Mouse (Mus musculus) embryonic fibroblast, embryonic 13.5 days (primary cell): ENCODE measurements around the gene Itga1. TPM values are rescaled to one million over a fixed set of nuclear protein-coding genes. Genes with fewer than 3 reads are reported as not detected.
A peak's percentile ranks its signal among the peaks of the same experiment; 100 is the strongest.

Experiments
- H3K27ac ChIP-seq: 2 replicates; pipeline ENCODE4 v1.5.1; 2012; ENCODE audit warnings: low read length, control low read depth, inconsistent platforms; ENCODE audit not compliant: insufficient read depth
- H3K4me1 ChIP-seq: 2 replicates; pipeline ENCODE4 v1.6.1; 2011; ENCODE audit warnings: low read length; ENCODE audit not compliant: control insufficient read depth, insufficient read depth
- H3K4me3 ChIP-seq: 2 replicates; pipeline ENCODE4 v1.5.1; 2011; ENCODE audit warnings: mild to moderate bottlenecking, control low read depth, low read length; ENCODE audit not compliant: insufficient read depth
- CTCF ChIP-seq: IDR thresholded peaks from 2 replicates; pipeline ENCODE4 v1.5.1; 2011; ENCODE audit warnings: mild to moderate bottlenecking, control low read depth, low read length, moderate library complexity, borderline replicate concordance; ENCODE audit not compliant: insufficient read depth
- POLR2A ChIP-seq: IDR thresholded peaks from 2 replicates; pipeline ENCODE4 v1.6.1; 2011; ENCODE audit warnings: low read depth, mild to moderate bottlenecking, control low read depth, low read length, moderate library complexity
- polyA plus RNA-seq: library from polyadenylated mRNA; stranded (reverse); fragments of >200 nt; gene quantifications from 2 replicates; pipeline ENCODE4 v1.2.4, GENCODE M21; 2011; ENCODE audit warnings: low read depth; ENCODE audit not compliant: missing spikeins, insufficient read length

The Itga1 gene
- polyA plus RNA-seq, 1 experiment, result 23.1 TPM

DNA sequence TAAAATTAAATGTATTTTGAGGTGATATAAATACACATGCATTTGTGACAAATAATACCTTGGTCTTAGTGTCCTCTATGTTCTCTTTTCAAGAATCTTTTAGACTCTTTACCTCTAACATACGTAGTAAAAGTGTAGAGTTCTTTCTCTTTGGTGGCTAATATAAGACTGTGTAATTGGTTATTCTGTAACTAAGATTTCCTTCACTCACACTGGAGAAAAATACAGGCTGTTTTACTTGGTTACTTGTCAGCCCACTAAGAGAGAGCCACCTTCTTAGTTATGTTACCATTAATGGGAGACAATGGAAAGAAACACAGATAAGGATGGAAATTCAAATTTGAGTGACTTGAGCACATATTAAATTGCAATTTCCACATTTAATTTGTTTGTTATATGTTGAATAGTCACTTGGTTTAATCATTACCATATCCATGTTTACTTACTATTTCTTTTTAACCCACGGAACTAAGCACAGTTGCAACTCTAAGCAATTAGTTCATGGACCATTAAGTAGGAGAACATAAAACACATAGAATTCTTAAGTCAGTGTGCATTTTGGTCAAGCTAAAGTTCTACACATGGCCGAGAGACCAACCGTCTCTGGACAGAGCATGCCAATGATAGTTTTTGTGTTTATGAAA lies 34.3 kb downstream of the Itga1 start:
- no peaks in the 10 kb centered on the region for H3K4me1 ChIP-seq
- TF ChIP-seq CTCF (no peak), POLR2A (no peak)
- no peak overlapping the region for H3K4me3 ChIP-seq
- H3K27ac ChIP-seq, result no peak overlapping the region

DNA sequence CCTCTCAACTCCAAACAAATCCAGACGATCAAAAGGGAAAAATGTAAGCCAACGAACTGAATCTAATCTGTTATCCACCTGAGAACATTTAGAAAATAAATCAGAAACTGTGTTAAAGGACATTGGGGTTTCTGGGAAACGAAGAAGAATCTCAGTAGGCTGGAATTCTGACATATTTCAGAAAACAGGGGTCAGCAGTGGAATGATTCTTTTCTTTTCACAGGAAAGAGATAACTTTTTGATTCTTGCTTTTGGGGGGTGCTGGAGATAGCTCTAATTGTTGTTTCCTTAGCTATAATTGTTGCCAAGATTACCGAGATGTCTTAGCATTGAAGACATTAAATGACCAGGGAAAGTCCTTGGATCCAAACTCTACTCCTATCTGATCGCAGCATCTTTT lies 44.2 kb downstream of the Itga1 start:
- TF ChIP-seq CTCF (no peak), POLR2A (no peak)

DNA sequence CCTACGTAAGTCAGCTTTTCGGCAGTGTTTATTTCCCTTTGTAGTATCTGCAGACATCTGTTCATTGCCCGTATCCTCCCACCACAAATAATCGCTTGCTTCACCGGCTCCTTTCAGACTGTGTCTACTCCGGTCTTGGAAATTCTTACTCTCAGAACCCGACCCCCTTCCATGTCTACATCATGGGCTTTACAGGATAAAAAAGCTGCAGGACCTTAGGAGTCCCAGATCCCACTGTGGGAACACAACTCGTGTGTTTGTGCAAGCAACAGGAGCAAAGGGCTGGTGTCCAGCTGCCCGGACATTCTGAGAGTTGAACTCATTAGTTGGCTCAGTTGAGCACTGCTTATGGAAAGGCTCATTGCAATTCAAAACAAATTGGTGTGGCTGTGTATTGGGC lies 47.0 kb downstream of the Itga1 start:
- H3K4me3 ChIP-seq, result no peak overlapping the region
- H3K4me1 ChIP-seq, result no peaks in the 10 kb centered on the region
- TF ChIP-seq POLR2A (no peak), CTCF (no peak)
- no peak overlapping the region for H3K27ac ChIP-seq

More for the DNA sequence above, 44.2 kb downstream of the Itga1 start:
- Histone ChIP-seq H3K27ac (no peak overlapping the region), H3K4me1 (no peaks in the 10 kb centered on the region), H3K4me3 (no peak overlapping the region)

DNA sequence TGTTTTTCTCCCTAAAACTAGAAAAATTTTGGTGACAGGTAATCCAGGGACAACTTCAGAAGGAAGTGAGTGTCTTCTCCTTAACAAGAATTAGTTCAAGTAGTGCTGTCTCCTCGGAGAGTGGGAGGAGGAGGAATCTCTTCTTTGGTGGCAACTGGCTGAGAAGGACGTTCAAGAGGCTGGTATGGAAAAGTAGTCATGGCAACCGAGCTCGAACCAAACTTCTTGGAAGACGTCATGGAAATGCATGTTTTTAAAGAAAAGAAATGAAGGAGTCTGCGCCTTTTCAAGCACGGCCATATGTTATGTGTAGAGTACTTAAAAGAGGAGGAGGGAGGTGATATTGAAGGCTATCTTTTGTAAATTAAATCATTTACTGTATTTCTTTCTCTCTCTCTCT lies 49.2 kb downstream of the Itga1 start:
- Histone ChIP-seq H3K4me3 (no peak overlapping the region), H3K27ac (no peak overlapping the region), H3K4me1 (peaks cover 4% of the 10 kb centered on the region; the same call in 1 of the 2 replicates)
- TF ChIP-seq POLR2A, result no peak
- TF ChIP-seq CTCF, result no peak

DNA sequence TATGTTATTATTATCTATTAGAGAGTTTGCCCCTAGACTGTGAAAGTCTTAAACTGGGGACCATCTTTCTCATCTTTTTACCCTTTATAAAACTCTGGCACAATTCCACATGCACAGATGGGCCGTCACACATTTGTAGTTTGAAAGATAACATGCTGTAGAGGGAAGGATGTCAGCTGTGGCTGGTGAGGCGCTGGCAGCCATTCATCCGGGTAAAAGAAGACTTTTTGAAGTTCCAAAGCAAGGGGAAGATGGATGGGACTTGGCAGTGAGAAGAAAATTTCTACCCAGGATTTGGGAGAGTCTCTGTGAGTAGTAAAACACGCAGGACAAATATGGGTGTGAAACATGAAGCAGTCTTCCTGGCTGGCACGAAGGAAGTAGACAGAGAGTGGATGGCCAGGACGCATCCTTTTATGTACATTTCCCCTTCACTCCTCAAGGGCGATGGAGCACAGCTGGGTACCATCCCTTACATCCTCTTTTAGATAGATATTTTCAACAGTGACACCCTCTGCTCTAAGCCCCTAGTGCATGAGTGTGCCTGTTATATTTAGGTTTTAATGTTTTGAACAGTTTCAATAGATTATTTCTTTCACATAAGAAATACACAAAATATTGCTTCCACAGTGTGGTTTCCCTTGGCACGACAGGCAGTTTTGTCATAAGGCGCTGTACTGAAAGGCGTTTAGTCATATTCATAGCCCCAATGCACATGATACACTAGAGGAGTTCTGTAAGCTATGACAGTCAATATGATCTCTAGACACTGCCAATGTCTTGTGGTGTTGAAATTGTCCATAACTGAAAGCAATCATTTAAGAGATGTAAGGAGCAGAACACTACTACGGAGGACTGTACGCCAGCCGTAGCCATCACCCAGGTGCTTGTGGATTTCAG lies 50.9 kb downstream of the Itga1 start:
- Histone ChIP-seq H3K4me1 (peaks cover 4% of the 10 kb centered on the region; the same call in 1 of the 2 replicates), H3K4me3 (no peak overlapping the region), H3K27ac (no peak overlapping the region)
- TF ChIP-seq CTCF (no peak), POLR2A (no peak)

DNA sequence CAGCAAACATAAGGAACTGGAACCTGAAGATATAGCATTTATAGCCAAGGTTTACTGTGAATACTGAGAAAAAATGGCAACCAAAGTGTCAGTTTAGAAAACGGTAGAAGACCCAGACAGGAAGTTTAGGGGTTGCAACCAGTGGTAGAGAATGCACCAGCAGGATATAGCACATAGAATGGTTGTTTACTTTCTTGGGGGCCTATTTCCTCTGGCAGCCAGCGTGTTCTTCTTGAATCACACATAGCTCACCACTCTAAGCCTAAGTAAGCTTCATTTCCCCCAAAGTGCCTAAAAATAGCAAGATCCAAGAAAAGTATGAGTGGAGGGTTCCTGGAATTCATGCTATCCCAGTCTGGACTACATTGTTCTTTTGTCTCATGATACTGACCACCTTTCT lies 59.1 kb downstream of the Itga1 start:
- H3K27ac ChIP-seq, result no peak overlapping the region

DNA sequence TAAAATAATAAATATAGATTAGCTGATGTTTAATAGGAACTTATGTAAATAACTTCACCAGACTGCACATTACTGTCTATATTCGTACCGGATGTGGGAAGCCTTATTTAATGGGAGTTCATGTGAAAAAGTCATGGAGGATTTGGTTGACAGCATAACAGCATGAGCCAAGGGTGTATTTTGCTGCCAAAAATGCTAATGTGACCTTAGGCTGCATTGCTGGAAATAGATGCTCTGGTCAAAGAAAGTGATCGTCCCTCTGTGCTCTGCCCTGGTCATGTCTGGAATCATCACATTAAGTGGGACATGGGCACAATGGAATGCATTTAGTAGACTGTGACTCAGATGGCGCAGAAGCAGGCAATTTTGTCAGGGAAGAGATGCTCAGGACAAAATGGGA lies 64.5 kb downstream of the Itga1 start:
- Histone ChIP-seq H3K4me1 (0 out of 2 replicates have a peak, but pooled peaks cover 2% of the 10 kb centered on the region), H3K27ac (no peak overlapping the region), H3K4me3 (no peak overlapping the region)
- TF ChIP-seq CTCF (no peak), POLR2A (no peak)

More for the DNA sequence above, 59.1 kb downstream of the Itga1 start:
- Histone ChIP-seq H3K4me1 (no peaks in the 10 kb centered on the region), H3K4me3 (no peak overlapping the region)
- no peak for TF ChIP-seq CTCF
- TF ChIP-seq POLR2A, result no peak

DNA sequence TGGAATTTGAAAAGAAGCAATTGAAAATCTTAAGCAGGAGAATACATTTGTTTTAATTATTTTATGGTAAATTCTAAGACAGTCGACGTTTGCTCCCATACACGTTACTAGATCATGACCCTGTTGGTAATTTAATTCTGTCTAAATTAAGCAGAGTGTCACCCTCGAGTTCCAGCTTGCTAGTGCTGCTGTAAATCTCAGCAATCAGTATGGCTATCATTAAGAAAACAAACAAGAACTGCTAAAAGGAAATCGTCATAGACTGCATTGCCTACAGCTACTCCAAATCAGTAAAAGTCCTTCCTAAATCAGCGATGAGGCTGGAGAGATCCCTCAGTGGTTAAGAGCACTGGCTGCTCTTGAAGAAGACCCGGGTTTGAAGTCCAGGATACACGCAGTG lies 66.4 kb downstream of the Itga1 start:
- H3K4me3 ChIP-seq, result no peak overlapping the region
- TF ChIP-seq CTCF, result no peak
- no peak for TF ChIP-seq POLR2A
- H3K27ac ChIP-seq, result no peak overlapping the region
- H3K4me1 ChIP-seq, result peaks cover 4% of the 10 kb centered on the region; the same call in 1 of the 2 replicates

DNA sequence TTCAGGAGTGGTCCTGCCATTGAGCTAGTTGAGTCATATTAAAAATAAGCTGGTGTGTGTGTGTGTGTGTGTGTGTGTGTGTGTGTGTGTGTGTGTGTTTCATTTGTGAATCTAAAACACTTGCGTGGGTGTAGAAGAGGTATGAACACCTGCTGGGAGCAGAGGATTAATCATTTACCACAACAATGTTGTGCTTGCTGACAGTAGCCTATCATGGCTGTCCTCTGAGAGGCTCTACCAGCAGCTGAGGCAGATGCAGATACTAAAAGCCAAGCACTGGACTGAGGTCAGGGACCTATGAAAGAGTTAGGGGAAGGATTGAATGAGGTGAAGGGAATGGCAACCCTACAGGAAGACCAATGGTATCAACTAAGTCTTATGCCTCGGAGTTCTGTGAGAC lies 68.6 kb downstream of the Itga1 start:
- TF ChIP-seq CTCF, result no peak
- no peak for TF ChIP-seq POLR2A

DNA sequence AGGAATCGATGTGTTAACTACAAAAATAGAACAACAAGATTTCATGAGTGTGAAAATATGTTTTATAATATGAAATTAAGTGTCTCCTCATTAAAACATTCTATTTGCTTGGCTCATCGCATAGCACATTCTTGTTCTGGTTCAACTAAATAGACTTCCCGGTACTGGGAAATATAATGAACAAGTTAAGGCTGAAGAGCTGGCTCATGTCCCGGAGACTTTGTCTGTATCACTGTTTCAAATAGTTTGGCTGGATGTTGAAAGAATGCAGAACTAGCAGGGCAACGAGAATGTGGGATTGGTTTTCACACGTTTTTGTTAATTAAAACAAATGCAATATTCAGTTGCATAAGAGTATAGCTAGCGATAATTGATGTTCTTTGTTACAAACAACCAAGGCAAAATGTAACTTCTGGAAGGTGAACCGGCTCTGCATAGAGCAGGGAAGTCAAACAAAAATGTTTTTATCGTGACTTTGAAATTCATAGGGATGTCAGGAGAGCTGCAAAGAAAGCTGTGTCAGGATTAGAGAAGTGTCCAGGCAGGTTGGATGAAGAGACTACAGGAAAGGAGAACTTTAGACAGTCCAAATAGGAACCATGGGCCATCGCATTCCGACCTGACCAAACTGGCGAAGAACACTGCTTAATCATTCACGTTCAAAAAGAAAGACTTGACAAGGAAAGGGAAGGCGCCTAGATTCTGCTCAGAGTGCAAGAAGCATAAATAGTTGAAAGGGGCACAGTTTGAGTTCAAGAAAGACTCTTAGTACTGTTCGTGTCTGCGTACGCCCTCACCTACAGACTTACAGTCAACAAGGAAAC lies 70.4 kb downstream of the Itga1 start:
- TF ChIP-seq CTCF, result no peak
- no peak for TF ChIP-seq POLR2A

More for the DNA sequence above, 68.6 kb downstream of the Itga1 start:
- Histone ChIP-seq H3K27ac (no peak overlapping the region), H3K4me1 (peaks cover 4% of the 10 kb centered on the region; the same call in 1 of the 2 replicates), H3K4me3 (no peak overlapping the region)

More for the DNA sequence above, 70.4 kb downstream of the Itga1 start:
- peaks cover 2% of the 10 kb centered on the region; the same call in 1 of the 2 replicates for H3K4me1 ChIP-seq
- H3K27ac ChIP-seq, result peak overlapping the region; percentile 69
- no peak overlapping the region for H3K4me3 ChIP-seq
